Mouse (Mus musculus): Measurements from ENCODE around the gene Per2.
A peak's percentile ranks its signal among the peaks of the same experiment; 100 is the strongest.

Gene Per2

DNA sequence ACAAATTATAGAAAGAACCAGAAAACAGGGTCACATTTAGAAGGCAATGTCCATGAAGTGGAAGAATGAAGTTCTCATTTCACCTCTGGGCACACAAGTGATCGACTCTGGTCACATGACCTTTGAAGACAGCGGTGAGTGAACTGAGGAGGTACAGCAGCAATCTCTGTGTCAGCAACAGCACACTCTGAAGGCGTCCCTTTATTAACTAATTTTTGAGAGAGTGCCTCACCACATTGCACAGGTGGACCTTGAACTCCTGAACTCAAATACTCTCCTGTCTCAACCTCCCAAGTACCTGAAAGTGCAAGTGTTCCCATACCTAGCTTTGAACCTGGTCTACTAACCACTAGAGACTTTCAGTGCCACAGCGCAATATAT, 78.0 kb downstream of the Per2 start:
- DNase-seq (ENCODE audit: low read depth) = no peak

DNA sequence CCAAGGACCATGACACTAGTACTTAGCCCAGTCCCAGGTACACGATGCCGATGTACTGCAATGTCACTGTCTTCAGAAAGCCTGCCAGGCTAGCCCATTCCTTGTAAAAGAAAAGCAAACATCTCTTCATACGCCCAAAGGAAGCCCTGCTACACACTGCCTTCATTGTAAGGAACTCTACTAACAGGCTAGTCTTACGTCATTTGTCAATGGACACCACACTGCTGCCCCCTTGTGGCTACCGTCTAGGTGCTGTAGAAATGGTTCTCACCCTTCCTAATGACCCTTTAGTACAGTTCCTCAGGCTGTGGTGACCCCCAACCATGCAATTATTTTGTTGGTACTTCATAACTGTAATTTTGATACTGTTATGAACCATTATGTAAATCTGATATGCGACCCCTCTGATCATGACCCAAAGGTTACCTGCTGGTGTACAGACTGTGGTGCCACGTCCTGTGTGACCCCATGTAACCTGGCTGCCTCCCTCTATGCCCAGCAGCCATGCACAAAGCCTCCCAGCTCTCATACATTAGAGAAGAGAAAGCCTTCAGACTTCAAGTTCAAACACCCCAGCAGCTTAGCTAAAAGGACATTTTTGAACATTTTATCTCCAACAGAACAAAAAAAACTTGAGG, 78.6 kb downstream of the Per2 start:
- DNase-seq (ENCODE audit: low read depth) = peak; percentile 92

DNA sequence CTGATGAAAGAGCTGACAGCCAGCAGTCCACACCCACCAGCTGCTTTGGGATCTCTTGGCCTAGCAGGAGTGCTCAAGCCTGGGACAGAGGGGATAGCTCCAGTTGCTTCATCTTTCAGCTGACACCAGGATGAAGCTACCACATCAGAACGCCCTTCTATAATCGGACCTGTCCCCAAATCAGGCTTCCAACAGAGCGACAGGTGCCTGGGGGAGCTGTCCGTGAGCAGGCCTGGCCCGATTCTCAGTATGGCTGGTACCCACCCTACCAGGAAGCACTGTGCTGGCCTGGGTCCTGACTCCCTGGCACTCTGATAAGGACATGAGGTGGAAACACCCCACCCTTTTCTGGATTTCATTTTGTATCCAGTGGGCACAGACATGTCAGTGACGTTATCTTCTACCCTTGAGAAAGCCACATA, 85.7 kb downstream of the Per2 start:
- DNase-seq (ENCODE audit: low read depth) = no peak

DNA sequence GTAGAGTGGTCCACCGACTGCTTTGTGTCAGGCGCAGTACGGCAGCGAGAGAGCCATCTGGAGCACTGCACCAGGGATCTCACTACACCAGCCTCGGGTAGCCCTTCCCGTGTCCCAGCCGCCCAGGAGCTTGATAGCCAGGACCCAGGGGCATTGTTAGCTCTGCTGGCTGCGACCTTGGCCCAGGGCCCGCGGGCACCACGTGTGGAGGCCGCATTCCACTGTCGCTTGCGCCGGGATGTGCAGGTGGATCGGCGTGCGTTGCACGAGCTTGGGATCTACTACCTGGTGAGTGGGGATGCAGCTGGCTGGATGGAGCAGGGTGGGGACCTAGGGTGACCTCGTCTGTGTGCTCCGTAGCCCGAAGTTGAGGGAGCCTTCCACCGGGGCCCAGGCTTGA, 89.1 kb downstream of the Per2 start:
- no peak for DNase-seq (ENCODE audit: low read depth)

DNA sequence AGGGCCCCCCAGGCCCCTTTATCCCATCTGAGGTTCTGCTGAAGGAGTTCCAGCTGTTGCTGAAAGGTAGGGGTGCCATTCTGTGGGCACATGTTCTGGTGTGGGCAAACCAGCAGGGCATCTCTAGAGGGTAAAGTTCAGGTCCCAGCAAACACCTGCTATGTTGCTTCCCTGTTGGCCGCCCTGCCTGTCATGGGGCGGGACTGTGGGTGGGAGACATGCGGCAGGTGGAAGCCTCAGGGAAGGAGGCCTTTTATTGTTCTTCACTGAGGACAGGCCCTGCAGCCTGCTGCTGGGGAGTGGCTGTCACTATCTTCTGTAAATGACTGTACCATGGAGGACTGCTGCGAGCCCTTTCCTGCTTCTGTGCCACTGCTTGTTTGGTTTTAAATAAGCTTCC, 89.7 kb downstream of the Per2 start:
- DNase-seq (ENCODE audit: low read depth) = no peak

DNA sequence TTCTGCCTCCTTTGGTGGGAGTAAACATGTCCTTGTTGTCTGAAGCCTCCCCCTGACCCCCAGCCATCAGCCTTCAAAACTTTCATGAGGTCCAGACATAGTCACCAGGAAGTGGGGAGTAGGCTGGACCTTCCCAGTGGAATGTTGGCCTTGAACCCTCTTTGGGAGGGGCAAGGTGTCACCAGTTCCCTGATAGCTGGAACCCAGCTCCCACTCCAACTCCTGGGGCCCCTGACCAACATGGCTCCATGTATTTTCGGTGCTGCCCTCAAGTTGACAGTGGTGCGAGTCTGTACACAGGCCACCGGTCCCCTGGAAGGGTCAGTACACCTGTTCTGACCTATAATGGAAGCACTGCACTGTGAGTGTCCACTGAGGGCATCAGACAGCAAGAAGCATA, 91.8 kb downstream of the Per2 start:
- no peak for DNase-seq (ENCODE audit: low read depth)

DNA sequence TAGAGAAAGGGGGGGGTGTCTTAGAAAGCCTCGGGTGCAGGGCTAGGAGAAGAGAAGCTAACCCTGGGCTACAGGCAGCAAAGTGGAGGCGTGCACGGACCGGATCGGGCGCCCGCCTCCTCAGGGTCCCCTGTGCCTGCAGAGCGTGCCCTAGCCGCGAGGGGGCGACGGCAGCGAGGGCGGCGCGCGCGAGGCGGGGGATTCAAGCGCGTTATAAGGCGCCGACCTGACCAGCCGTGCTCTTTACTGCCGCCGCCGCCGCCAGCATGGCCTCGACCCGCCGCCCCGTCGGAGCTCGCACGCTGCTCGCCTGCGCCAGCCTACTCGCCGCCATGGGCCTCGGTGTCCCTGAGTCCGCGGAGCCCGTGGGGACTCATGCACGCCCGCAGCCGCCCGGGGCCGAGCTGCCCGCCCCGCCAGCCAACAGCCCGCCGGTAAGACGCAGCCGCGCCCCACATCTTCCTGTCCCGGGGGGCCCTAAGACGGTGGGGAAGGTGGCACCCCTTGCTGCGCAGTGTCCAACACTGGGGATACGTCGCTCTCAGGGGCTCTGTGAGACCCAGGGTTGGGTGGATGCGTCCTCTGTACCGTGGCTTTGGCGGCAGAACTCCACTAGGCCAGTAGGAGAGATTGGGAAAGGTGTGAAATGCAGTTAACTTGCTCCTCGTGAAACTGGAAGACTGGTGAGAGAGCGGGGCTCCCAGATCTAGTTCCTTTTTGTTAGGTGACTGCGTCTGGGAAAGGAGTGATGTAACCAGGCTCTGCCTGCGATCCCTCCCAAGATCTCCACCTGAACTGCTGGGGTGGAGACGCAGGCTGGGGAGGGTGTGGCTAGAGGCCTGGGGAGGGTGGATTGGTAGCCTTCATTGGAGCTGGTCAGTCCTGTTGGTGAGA, 92.7 kb downstream of the Per2 start, which contains the start of gene Erfe:
Gene Erfe (plus strand): TSS at position 216 of the 894 bp plus-strand sequence.
- DNase-seq (ENCODE audit: low read depth) = no peak
